Mouse (Mus musculus) kidney, adult 2 months (tissue): ENCODE measurements around the gene Myom3.

Source experiments
- CTCF ChIP-seq: fragments of 200-500 bp; conservative IDR thresholded peaks from 2 replicates; pipeline ENCODE4 v1.5.1; 2011; ENCODE audit warnings: low read depth, mild to moderate bottlenecking, control low read depth, low read length, moderate library complexity, mixed read lengths; ENCODE audit not compliant: insufficient read depth, insufficient read length
- POLR2A ChIP-seq: fragments of 200-500 bp; IDR thresholded peaks from one replicate; pipeline ENCODE4 v1.6.1; 2011; ENCODE audit warnings: low read depth, low read length, control low read depth

- TF ChIP-seq CTCF (no peak), POLR2A (no peak)
Measured at GRCm38 (mm10) chr4:135854630-135855029, 95.1 kb downstream of the Myom3 start.
